In genomic region chr6:86599197-86599596, GRCm38 (mm10) we compare ENCODE assay signal across 8 mouse cellular contexts. TPM values are rescaled to one million over a fixed set of nuclear protein-coding genes. Genes with fewer than 3 reads are reported as not detected.
DNase-seq lines count a peak whose midpoint lies in the region; ATAC-seq and TF ChIP-seq lines count a peak whose summit lies in the region.

No protein-coding gene starts in this region.

- H3K27ac ChIP-seq in forebrain, embryonic 15.5 days (replicated peaks), result no peak overlapping the region
- no peak overlapping the region for H3K27ac ChIP-seq in hindbrain, embryonic 10.5 days
- H3K27ac ChIP-seq in lung, postnatal 0 days (ENCODE audit: low read length), result peak overlapping the region; percentile 62

- TF ChIP-seq CTCF in G1E (IDR thresholded peaks at IDR 0.05; ENCODE audit: low read depth, low read length), result peak; percentile 95
- TF ChIP-seq CTCF in lung, postnatal 0 days (IDR thresholded peaks at IDR 0.05), result peak; percentile 96

- TF ChIP-seq EP300 in lung, postnatal 0 days (IDR thresholded peaks at IDR 0.05), result no peak

- peaks cover 44% of the 10 kb centered on the region for H3K4me1 ChIP-seq in G1E (ENCODE audit: insufficient read depth, low read depth, low read length)
- peaks cover 11% of the 10 kb centered on the region for H3K4me1 ChIP-seq in forebrain, embryonic 15.5 days
- H3K4me1 ChIP-seq in hindbrain, embryonic 10.5 days (replicated peaks), result peaks cover 4% of the 10 kb centered on the region; the same call in 1 of the 2 replicates
- H3K4me1 ChIP-seq in lung, postnatal 0 days (ENCODE audit: insufficient read depth, low read depth, low read length), result peaks cover 9% of the 10 kb centered on the region

- H3K36me3 ChIP-seq in G1E (replicated peaks), result no peaks in the 10 kb centered on the region
- no peaks in the 10 kb centered on the region for H3K36me3 ChIP-seq in forebrain, embryonic 15.5 days
- no peaks in the 10 kb centered on the region for H3K36me3 ChIP-seq in hindbrain, embryonic 10.5 days
- H3K36me3 ChIP-seq in lung, postnatal 0 days (ENCODE audit: insufficient read depth, low read length), result no peaks in the 10 kb centered on the region

- no peak for ATAC-seq in G1E (ENCODE audit: extremely low read depth, insufficient number of reproducible peaks, low FRiP score, poor library complexity, severe bottlenecking)
- 0 out of 2 replicates have a peak, but pooled peaks have one; percentile 38 for ATAC-seq in forebrain, embryonic 15.5 days (replicated peaks)
- peak; percentile 63 for ATAC-seq in lung, postnatal 0 days

- DNase-seq in G1E (ENCODE audit: low spot score), result peak; percentile 58
- peak; percentile 63 for DNase-seq in cerebellum, adult 11-12 months
- DNase-seq in hindbrain, embryonic 10.5 days (ENCODE audit: low spot score), result peak; percentile 77
- DNase-seq in layer of hippocampus, postnatal 10 days (ENCODE audit: low spot score in 2 of 2), result peak; percentile 90 to 91
- DNase-seq in lung, postnatal 0 days (ENCODE audit: low spot score), result peak; percentile 69
- DNase-seq in retina, adult 2 months (ENCODE audit: low read depth, low spot score), result peak; percentile 55
- peak; percentile 67 to 75 for DNase-seq in thymus, postnatal 36 days

- H3K4me3 ChIP-seq in G1E (ENCODE audit: low read depth, low read length), result no peak overlapping the region
- H3K4me3 ChIP-seq in forebrain, embryonic 15.5 days, result no peak overlapping the region
- no peak overlapping the region for H3K4me3 ChIP-seq in hindbrain, embryonic 10.5 days
- no peak overlapping the region for H3K4me3 ChIP-seq in lung, postnatal 0 days (ENCODE audit: low read depth, low read length)

- no peak overlapping the region for H3K4me2 ChIP-seq in forebrain, embryonic 15.5 days (replicated peaks)
- H3K4me2 ChIP-seq in lung, postnatal 0 days (replicated peaks; ENCODE audit: low read depth, low read length), result no peak overlapping the region

- H3K9ac ChIP-seq in forebrain, embryonic 15.5 days (replicated peaks), result no peak overlapping the region
- H3K9ac ChIP-seq in lung, postnatal 0 days (replicated peaks; ENCODE audit: low read depth), result no peak overlapping the region

- WGBS in forebrain, embryonic 15.5 days, result 26% methylated on average over 4 of the region's 4 CpGs
- WGBS in hindbrain, embryonic 10.5 days, result 19% methylated on average over 4 of the region's 4 CpGs
- 19% methylated on average over 4 of the region's 4 CpGs for WGBS in lung, postnatal 0 days

- H3K27me3 ChIP-seq in G1E (ENCODE audit: insufficient read depth, low read length), result peaks cover 15% of the 10 kb centered on the region
- no peaks in the 10 kb centered on the region for H3K27me3 ChIP-seq in forebrain, embryonic 15.5 days
- H3K27me3 ChIP-seq in hindbrain, embryonic 10.5 days (ENCODE audit: insufficient read depth, poor library complexity, severe bottlenecking), result no peaks in the 10 kb centered on the region; the same call in 1 of the 2 replicates
- no peaks in the 10 kb centered on the region for H3K27me3 ChIP-seq in lung, postnatal 0 days (replicated peaks; ENCODE audit: insufficient read depth, low read length)

- H3K9me3 ChIP-seq in G1E (replicated peaks), result no peaks in the 10 kb centered on the region
- H3K9me3 ChIP-seq in forebrain, embryonic 15.5 days, result no peaks in the 10 kb centered on the region
- no peaks in the 10 kb centered on the region for H3K9me3 ChIP-seq in hindbrain, embryonic 10.5 days
- H3K9me3 ChIP-seq in lung, postnatal 0 days (ENCODE audit: low read length), result no peaks in the 10 kb centered on the region

RNA-seq across cellular contexts. Expression of gene Asprv1, which starts 28.8 kb away (rescaled TPM):
- total RNA-seq in G1E (2014; fragmentation: Nextera tagmentation) (not detected in 2 replicates), G1E (2017) (0.23 and 0.33 TPM in 2 replicates)
- polyA plus RNA-seq in G1E (2012), result not detected in 2 replicates
- polyA plus RNA-seq in forebrain, embryonic 15.5 days (2015; fragmentation: Nextera tagmentation; extraction: Ambion mirVana), result 0.59 and 0.61 TPM in 2 replicates
- 0.71 TPM in 2 replicates for polyA plus RNA-seq in hindbrain, embryonic 10.5 days (2016; fragmentation: Nextera tagmentation; extraction: Ambion mirVana)
- total RNA-seq in layer of hippocampus, postnatal 10 days (2021), result 1 to 10 TPM in 1 of 2 experiments, under 1 TPM in 1; 0.91 to 1.6 TPM
- 4.4 and 4.6 TPM in 2 replicates for polyA plus RNA-seq in lung, postnatal 0 days (2015; fragmentation: Nextera tagmentation; extraction: Ambion mirVana)
